Mouse (Mus musculus) kidney, adult 2 months (tissue): ENCODE data around the gene Olfr544. TPM values are rescaled to one million over a fixed set of nuclear protein-coding genes. Genes with fewer than 3 reads are reported as not detected.
A peak's percentile ranks its signal among the peaks of the same experiment; 100 is the strongest.
"Not testable (repeated sequence)": the region's sequence is repeated elsewhere in the genome, so short reads cannot be mapped to it uniquely, and the experiment has no call there.

ENCODE experiments used
- DNase-seq: peaks from one replicate; pipeline ENCODE4 v3.0.0; 2021
- H3K27ac ChIP-seq: fragments of 200-500 bp; 2 replicates; pipeline ENCODE4 v1.5.1; 2012; ENCODE audit warnings: low read depth, low read length, control low read depth, inconsistent platforms; ENCODE audit not compliant: insufficient read depth
- H3K27me3 ChIP-seq: fragments of 200-500 bp; replicated peaks from 2 replicates; pipeline ENCODE4 v1.6.1; 2012; ENCODE audit warnings: mild to moderate bottlenecking, moderate library complexity, low read length, inconsistent platforms; ENCODE audit not compliant: control insufficient read depth, insufficient read depth
- H3K36me3 ChIP-seq: fragments of 200-500 bp; 2 replicates; pipeline ENCODE4 v1.6.1; 2012; ENCODE audit warnings: mild to moderate bottlenecking, moderate library complexity, low read length, inconsistent platforms; ENCODE audit not compliant: control insufficient read depth, insufficient read depth
- H3K4me1 ChIP-seq: fragments of 200-500 bp; 2 replicates; pipeline ENCODE4 v1.6.1; 2011; ENCODE audit warnings: low read length; ENCODE audit not compliant: control insufficient read depth, insufficient read depth
- H3K4me3 ChIP-seq: fragments of 200-500 bp; 2 replicates; pipeline ENCODE4 v1.5.1; 2011; ENCODE audit warnings: mild to moderate bottlenecking, low read depth, low read length, control low read depth; ENCODE audit not compliant: insufficient read depth
- CTCF ChIP-seq: fragments of 200-500 bp; conservative IDR thresholded peaks from 2 replicates; pipeline ENCODE4 v1.5.1; 2011; ENCODE audit warnings: low read depth, mild to moderate bottlenecking, control low read depth, low read length, moderate library complexity, mixed read lengths; ENCODE audit not compliant: insufficient read depth, insufficient read length
- POLR2A ChIP-seq: fragments of 200-500 bp; IDR thresholded peaks from one replicate; pipeline ENCODE4 v1.6.1; 2011; ENCODE audit warnings: low read depth, low read length, control low read depth
- WGBS: fragments of 180-500 bp; shearing (Covaris S2); methylation state at CpG from one replicate; pipeline ENCODE4 v1.1.7; 2018; 5-methylcytosine and 5-hydroxymethylcytosine counted together
- polyA plus RNA-seq: library from polyadenylated mRNA; depleted of rRNA; stranded (reverse); fragments of >200 nt; gene quantifications from 2 replicates; pipeline ENCODE4 v1.2.3, GENCODE M21; 2012

Gene Olfr544
- polyA plus RNA-seq, 1 experiment, result not detected

GRCm38 (mm10) chr7:102511927-102512326 lies 23.8 kb upstream of the Olfr544 start:
- no peaks in the 10 kb centered on the region for H3K4me1 ChIP-seq
- no peak for DNase-seq
- H3K27ac ChIP-seq, result no peak overlapping the region
- no peaks in the 10 kb centered on the region for H3K27me3 ChIP-seq
- WGBS, result 91% methylated on average over 10 of the region's 10 CpGs
- TF ChIP-seq POLR2A (no peak), CTCF (no peak)
- H3K36me3 ChIP-seq, result no peaks in the 10 kb centered on the region
- H3K4me3 ChIP-seq, result no peak overlapping the region

- Histone ChIP-seq H3K36me3 (no peaks in the 10 kb centered on the region), H3K27me3 (no peaks in the 10 kb centered on the region), H3K27ac (no peak overlapping the region), H3K4me1 (no peaks in the 10 kb centered on the region), H3K4me3 (no peak overlapping the region)
- TF ChIP-seq POLR2A (no peak), CTCF (no peak)
- no peak for DNase-seq
- WGBS, result 80% methylated on average over 7 of the region's 7 CpGs
Observed at GRCm38 (mm10) chr7:102509726-102510125, 21.6 kb upstream of the Olfr544 start.

GRCm38 (mm10) chr7:102508666-102509065 lies 20.6 kb upstream of the Olfr544 start:
- Histone ChIP-seq H3K27ac (no peak overlapping the region), H3K4me3 (no peak overlapping the region), H3K36me3 (no peaks in the 10 kb centered on the region), H3K27me3 (no peaks in the 10 kb centered on the region), H3K4me1 (no peaks in the 10 kb centered on the region)
- no peak for DNase-seq
- TF ChIP-seq CTCF (no peak), POLR2A (no peak)
- WGBS, result 87% methylated on average over 6 of the region's 6 CpGs

GRCm38 (mm10) chr7:102508066-102508465 lies 20.0 kb upstream of the Olfr544 start:
- 85% methylated on average over 9 of the region's 9 CpGs for WGBS
- no peak overlapping the region for H3K27ac ChIP-seq
- no peak for DNase-seq
- H3K27me3 ChIP-seq, result no peaks in the 10 kb centered on the region
- H3K36me3 ChIP-seq, result no peaks in the 10 kb centered on the region
- no peaks in the 10 kb centered on the region for H3K4me1 ChIP-seq
- TF ChIP-seq POLR2A, result no peak
- no peak for TF ChIP-seq CTCF
- H3K4me3 ChIP-seq, result no peak overlapping the region

- Histone ChIP-seq H3K4me1 (no peaks in the 10 kb centered on the region), H3K4me3 (no peak overlapping the region), H3K27ac (no peak overlapping the region), H3K36me3 (no peaks in the 10 kb centered on the region), H3K27me3 (no peaks in the 10 kb centered on the region)
- peak; percentile 96 for TF ChIP-seq CTCF
- TF ChIP-seq POLR2A, result no peak
- peak; percentile 77 for DNase-seq
- WGBS, result 44% methylated on average over 3 of the region's 3 CpGs
Observed at GRCm38 (mm10) chr7:102506848-102507247, 18.7 kb upstream of the Olfr544 start.

GRCm38 (mm10) chr7:102501986-102502385 lies 13.9 kb upstream of the Olfr544 start:
- Histone ChIP-seq H3K27ac (no peak overlapping the region), H3K36me3 (no peaks in the 10 kb centered on the region), H3K4me1 (no peaks in the 10 kb centered on the region), H3K4me3 (no peak overlapping the region), H3K27me3 (no peaks in the 10 kb centered on the region)
- DNase-seq, result no peak
- 74% methylated on average over 5 of the region's 5 CpGs for WGBS
- TF ChIP-seq CTCF (no peak), POLR2A (no peak)

- no peaks in the 10 kb centered on the region for H3K27me3 ChIP-seq
- TF ChIP-seq CTCF, result no peak
- TF ChIP-seq POLR2A, result no peak
- DNase-seq, result no peak
- no peaks in the 10 kb centered on the region for H3K36me3 ChIP-seq
- no peaks in the 10 kb centered on the region for H3K4me1 ChIP-seq
- H3K27ac ChIP-seq, result no peak within 1 kb of the TSS
- WGBS, result 61% methylated on average over 3 of the region's 3 CpGs
- H3K4me3 ChIP-seq, result no peak within 1 kb of the TSS
Observed at GRCm38 (mm10) chr7:102499473-102499872, 11.4 kb upstream of the Olfr544 start, which contains the start of gene Olfr545. Gene Olfr545 (minus strand): TSS chr7:102499573.

GRCm38 (mm10) chr7:102494416-102494815 lies 6.3 kb upstream of the Olfr544 start:
- not testable (repeated sequence) for H3K36me3 ChIP-seq, H3K27ac ChIP-seq, H3K4me3 ChIP-seq, H3K4me1 ChIP-seq, DNase-seq, H3K27me3 ChIP-seq
- 54% methylated on average over 7 of the region's 7 CpGs for WGBS
